Mouse (Mus musculus) embryonic facial prominence, embryonic 12.5 days (tissue): ENCODE measurements at regions not wholly inside any gene's neighbourhood (a gene's known extent, or its start where the extent isn't known, plus 50 kb on each side); places are given as distances from the start of the nearest gene placed in this dataset.

Experiments used
- ATAC-seq: fragments of 200-750 bp; cut with Nextera tagmentation; 2 replicates; pipeline ENCODE4 v1.8.0; 2017; ENCODE audit not compliant: insufficient number of reproducible peaks, insufficient read depth, low FRiP score, low TSS enrichment
- H3K27ac ChIP-seq: fragments of 300-500 bp; sonication (generic); 2 replicates; pipeline ENCODE4 v1.5.1; 2016; ENCODE audit warnings: mild to moderate bottlenecking
- H3K27me3 ChIP-seq: fragments of 300-500 bp; sonication (generic); 2 replicates; pipeline ENCODE4 v1.6.1; 2016; ENCODE audit warnings: mild to moderate bottlenecking, moderate library complexity
- H3K36me3 ChIP-seq: fragments of 300-500 bp; sonication (generic); 2 replicates; pipeline ENCODE4 v1.6.1; 2016; ENCODE audit warnings: mild to moderate bottlenecking
- H3K4me1 ChIP-seq: fragments of 300-500 bp; sonication (generic); 2 replicates; pipeline ENCODE4 v1.6.1; 2016
- H3K4me2 ChIP-seq: fragments of 300-500 bp; sonication (generic); replicated peaks from 2 replicates; pipeline ENCODE4 v1.6.1; 2016; ENCODE audit warnings: mild to moderate bottlenecking, moderate library complexity
- H3K4me3 ChIP-seq: fragments of 300-500 bp; sonication (generic); 2 replicates; pipeline ENCODE4 v1.5.1; 2016; ENCODE audit warnings: mild to moderate bottlenecking
- H3K9ac ChIP-seq: fragments of 300-500 bp; sonication (generic); 2 replicates; pipeline ENCODE4 v1.6.1; 2016; ENCODE audit warnings: mild to moderate bottlenecking, moderate library complexity
- H3K9me3 ChIP-seq: fragments of 300-500 bp; sonication (generic); 2 replicates; pipeline ENCODE4 v1.6.1; 2016; ENCODE audit warnings: mild to moderate bottlenecking, moderate library complexity
- WGBS: fragments of 180-500 bp; shearing (Covaris S2); methylation state at CpG from one replicate; pipeline ENCODE4 v1.1.7; 2016; 5-methylcytosine and 5-hydroxymethylcytosine counted together

- Histone ChIP-seq H3K27ac (no peak overlapping the region), H3K4me2 (no peak overlapping the region), H3K4me1 (no peaks in the 10 kb centered on the region), H3K27me3 (no peaks in the 10 kb centered on the region), H3K4me3 (no peak overlapping the region), H3K36me3 (no peaks in the 10 kb centered on the region), H3K9ac (no peak overlapping the region), H3K9me3 (no peaks in the 10 kb centered on the region)
- ATAC-seq = no peak
- 70% methylated on average over 6 of the region's 6 CpGs for WGBS
Measured at GRCm38 (mm10) chr7:88185120-88185796, 92.6 kb upstream of the Ctsc start.

- Histone ChIP-seq H3K9ac (no peak overlapping the region), H3K27me3 (no peaks in the 10 kb centered on the region), H3K4me1 (no peaks in the 10 kb centered on the region), H3K36me3 (no peaks in the 10 kb centered on the region), H3K27ac (no peak overlapping the region), H3K4me2 (no peak overlapping the region), H3K9me3 (no peaks in the 10 kb centered on the region), H3K4me3 (no peak overlapping the region)
- ATAC-seq = no peak
- WGBS = 72% methylated on average over 2 of the region's 2 CpGs
Measured at GRCm38 (mm10) chr7:88187555-88187954, 90.3 kb upstream of the Ctsc start.

GRCm38 (mm10) chr7:88192771-88193170 is 85.1 kb upstream of the Ctsc start:
- H3K36me3 ChIP-seq = no peaks in the 10 kb centered on the region
- H3K4me2 ChIP-seq = no peak overlapping the region
- no peaks in the 10 kb centered on the region for H3K4me1 ChIP-seq
- H3K27ac ChIP-seq = no peak overlapping the region
- H3K9ac ChIP-seq = no peak overlapping the region
- H3K27me3 ChIP-seq = no peaks in the 10 kb centered on the region
- ATAC-seq = no peak
- H3K4me3 ChIP-seq = no peak overlapping the region
- H3K9me3 ChIP-seq = no peaks in the 10 kb centered on the region
- WGBS = 86% methylated on average over 2 of the region's 2 CpGs

- H3K27me3 ChIP-seq = no peaks in the 10 kb centered on the region
- WGBS = 46% methylated on average over 4 of the region's 4 CpGs
- H3K9ac ChIP-seq = no peak overlapping the region
- H3K4me2 ChIP-seq = no peak overlapping the region
- no peak overlapping the region for H3K4me3 ChIP-seq
- no peaks in the 10 kb centered on the region for H3K4me1 ChIP-seq
- no peaks in the 10 kb centered on the region for H3K36me3 ChIP-seq
- ATAC-seq = no peak
- no peaks in the 10 kb centered on the region for H3K9me3 ChIP-seq
- H3K27ac ChIP-seq = no peak overlapping the region
Measured at GRCm38 (mm10) chr7:88199043-88199442, 78.8 kb upstream of the Ctsc start.

- H3K36me3 ChIP-seq = no peaks in the 10 kb centered on the region
- ATAC-seq = no peak
- H3K4me1 ChIP-seq = no peaks in the 10 kb centered on the region
- H3K27me3 ChIP-seq = no peaks in the 10 kb centered on the region
- H3K4me3 ChIP-seq = no peak overlapping the region
- no peaks in the 10 kb centered on the region for H3K9me3 ChIP-seq
- no peak overlapping the region for H3K4me2 ChIP-seq
- WGBS = 75% methylated on average over 5 of the region's 5 CpGs
- H3K27ac ChIP-seq = no peak overlapping the region
- H3K9ac ChIP-seq = no peak overlapping the region
Measured at GRCm38 (mm10) chr7:88199929-88200538, 77.9 kb upstream of the Ctsc start.

- H3K4me1 ChIP-seq = no peaks in the 10 kb centered on the region
- no peaks in the 10 kb centered on the region for H3K9me3 ChIP-seq
- H3K9ac ChIP-seq = no peak overlapping the region
- no peak overlapping the region for H3K27ac ChIP-seq
- H3K36me3 ChIP-seq = no peaks in the 10 kb centered on the region
- ATAC-seq = no peak
- no peak overlapping the region for H3K4me2 ChIP-seq
- WGBS = 86% methylated on average over 3 of the region's 3 CpGs
- no peaks in the 10 kb centered on the region for H3K27me3 ChIP-seq
- no peak overlapping the region for H3K4me3 ChIP-seq
Measured at GRCm38 (mm10) chr7:88201658-88202364, 76.1 kb upstream of the Ctsc start.

GRCm38 (mm10) chr7:88206223-88206827 is 71.6 kb upstream of the Ctsc start:
- Histone ChIP-seq H3K4me2 (no peak overlapping the region), H3K27me3 (no peaks in the 10 kb centered on the region), H3K9ac (no peak overlapping the region), H3K4me3 (no peak overlapping the region), H3K4me1 (no peaks in the 10 kb centered on the region), H3K9me3 (no peaks in the 10 kb centered on the region), H3K27ac (no peak overlapping the region), H3K36me3 (no peaks in the 10 kb centered on the region)
- 66% methylated on average over 2 of the region's 2 CpGs for WGBS
- no peak for ATAC-seq

- no peak for ATAC-seq
- WGBS = 28% methylated on average over 10 of the region's 10 CpGs
Measured at GRCm38 (mm10) chr7:88206914-88207710, 70.8 kb upstream of the Ctsc start.

GRCm38 (mm10) chr7:88214713-88215198 is 63.1 kb upstream of the Ctsc start:
- no peak for ATAC-seq
- 9% methylated on average over 2 of the region's 2 CpGs for WGBS

More at GRCm38 (mm10) chr7:88206914-88207710, 70.8 kb upstream of the Ctsc start:
- no peaks in the 10 kb centered on the region for H3K27me3 ChIP-seq
- no peak overlapping the region for H3K9ac ChIP-seq
- no peak overlapping the region for H3K4me2 ChIP-seq
- H3K36me3 ChIP-seq = no peaks in the 10 kb centered on the region
- H3K27ac ChIP-seq = peak overlapping the region; percentile 46; the same call in 1 of the 2 replicates
- H3K4me3 ChIP-seq = no peak overlapping the region
- H3K9me3 ChIP-seq = no peaks in the 10 kb centered on the region
- no peaks in the 10 kb centered on the region for H3K4me1 ChIP-seq

GRCm38 (mm10) chr7:88215425-88215824 is 62.5 kb upstream of the Ctsc start:
- WGBS = 85% methylated on average over 1 of the region's 1 CpGs

More at GRCm38 (mm10) chr7:88214713-88215198, 63.1 kb upstream of the Ctsc start:
- Histone ChIP-seq H3K4me1 (no peaks in the 10 kb centered on the region), H3K36me3 (no peaks in the 10 kb centered on the region), H3K9me3 (no peaks in the 10 kb centered on the region), H3K4me3 (no peak overlapping the region), H3K27ac (no peak overlapping the region), H3K27me3 (no peaks in the 10 kb centered on the region), H3K9ac (no peak overlapping the region), H3K4me2 (no peak overlapping the region)

GRCm38 (mm10) chr7:88222141-88222540 is 55.7 kb upstream of the Ctsc start:
- no peak for ATAC-seq
- WGBS = 79% methylated on average over 2 of the region's 2 CpGs
- H3K9ac ChIP-seq = no peak overlapping the region
- H3K9me3 ChIP-seq = no peaks in the 10 kb centered on the region
- no peaks in the 10 kb centered on the region for H3K27me3 ChIP-seq
- no peak overlapping the region for H3K4me2 ChIP-seq
- no peak overlapping the region for H3K27ac ChIP-seq
- no peaks in the 10 kb centered on the region for H3K4me1 ChIP-seq
- no peak overlapping the region for H3K4me3 ChIP-seq
- no peaks in the 10 kb centered on the region for H3K36me3 ChIP-seq

More at GRCm38 (mm10) chr7:88215425-88215824, 62.5 kb upstream of the Ctsc start:
- Histone ChIP-seq H3K27ac (no peak overlapping the region), H3K4me2 (no peak overlapping the region), H3K4me1 (no peaks in the 10 kb centered on the region), H3K36me3 (no peaks in the 10 kb centered on the region), H3K9ac (no peak overlapping the region), H3K4me3 (no peak overlapping the region), H3K9me3 (no peaks in the 10 kb centered on the region), H3K27me3 (no peaks in the 10 kb centered on the region)
- no peak for ATAC-seq
